Mouse (Mus musculus): Measurements from ENCODE around the gene Rpl27. TPM values are rescaled to one million over a fixed set of nuclear protein-coding genes. Genes with fewer than 3 reads are reported as not detected.
A peak's percentile ranks its signal among the peaks of the same experiment; 100 is the strongest.

Gene Rpl27
- polyA plus RNA-seq, 1 experiment: 161 TPM

DNA sequence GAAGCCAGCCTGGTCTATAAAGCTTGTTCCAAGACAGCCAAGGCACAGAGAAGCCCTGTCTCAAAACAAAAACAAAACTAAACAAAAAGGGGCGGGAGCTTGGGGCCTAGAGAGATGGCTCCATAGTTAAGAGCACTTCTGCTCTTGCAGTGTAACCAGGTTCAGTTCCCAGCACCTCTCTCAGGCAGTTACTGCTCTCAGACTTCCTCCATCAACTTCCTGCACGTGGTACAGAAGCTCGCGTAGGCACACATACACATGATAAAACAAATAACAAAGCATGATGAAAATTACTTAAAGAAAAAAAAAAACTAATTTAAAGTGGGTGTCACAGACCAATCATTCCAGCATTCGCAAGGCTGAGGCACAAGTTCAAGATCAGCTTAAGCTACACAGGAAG is 21.9 kb upstream of the Rpl27 start:
- H3K4me3 ChIP-seq (ENCODE audit: control insufficient read depth, low read depth, low read length): no peak overlapping the region
- H3K36me3 ChIP-seq (ENCODE audit: control insufficient read depth, insufficient read depth, low read length): no peaks in the 10 kb centered on the region
- TF ChIP-seq CTCF (IDR thresholded peaks at IDR 0.05; ENCODE audit: control insufficient read depth, insufficient read depth, insufficient replicate concordance, low read depth, low read length): no peak
- TF ChIP-seq POLR2A (IDR thresholded peaks at IDR 0.05; ENCODE audit: control insufficient read depth, low read depth, low read length): no peak
- no peaks in the 10 kb centered on the region for H3K27me3 ChIP-seq (ENCODE audit: control insufficient read depth, insufficient read depth, low read length)
- no peak overlapping the region for H3K27ac ChIP-seq (ENCODE audit: control insufficient read depth, insufficient read depth, low read depth, low read length)
- H3K4me1 ChIP-seq (ENCODE audit: control insufficient read depth, insufficient read depth, low read length): peaks cover 3% of the 10 kb centered on the region

DNA sequence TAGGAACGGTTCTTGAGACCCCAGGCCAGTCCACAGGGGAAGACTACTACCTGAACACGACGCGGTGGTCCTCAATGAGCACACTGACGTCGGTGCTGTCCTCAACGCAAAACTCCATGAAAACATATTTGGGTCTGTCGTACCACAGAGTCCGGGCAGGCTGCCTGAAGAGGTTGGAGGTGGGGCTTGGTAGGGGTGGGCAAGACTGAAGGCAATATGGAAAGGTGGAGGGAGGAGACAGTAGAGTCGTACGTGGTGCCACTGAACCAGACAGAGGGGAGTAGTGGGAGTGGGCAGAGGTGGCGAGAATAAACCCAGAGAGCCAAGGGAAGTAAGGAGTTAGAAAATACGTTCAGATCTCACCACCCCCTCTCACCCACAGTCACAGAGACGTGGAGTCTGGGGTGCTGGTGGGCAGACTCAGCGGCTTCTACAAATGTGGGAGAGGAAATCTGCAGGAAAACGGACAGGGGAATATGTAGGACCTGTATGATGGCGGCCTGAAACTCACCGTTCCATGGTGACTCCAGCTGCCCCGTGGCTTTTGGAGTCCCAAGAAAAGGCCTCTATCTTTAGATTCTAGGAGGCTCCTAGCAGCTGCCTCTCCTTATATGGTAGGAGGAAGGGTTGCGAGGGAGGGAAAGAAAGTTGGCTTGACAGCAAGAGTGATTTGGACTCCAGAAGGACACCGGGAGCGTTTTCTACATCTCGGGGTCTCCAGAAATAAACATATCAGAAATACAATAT is 17.8 kb upstream of the Rpl27 start, which contains the start of gene Gm27029:
TSS of gene Gm27029 (minus strand) at position 692 of the 747 bp plus-strand sequence.
- Histone ChIP-seq H3K36me3 (ENCODE audit: control insufficient read depth, insufficient read depth, low read length) (no peaks in the 10 kb centered on the region), H3K4me3 (ENCODE audit: control insufficient read depth, low read depth, low read length) (peak within 1 kb of the TSS; percentile 97), H3K27ac (ENCODE audit: control insufficient read depth, insufficient read depth, low read depth, low read length) (peak within 1 kb of the TSS; percentile 97), H3K27me3 (ENCODE audit: control insufficient read depth, insufficient read depth, low read length) (no peaks in the 10 kb centered on the region), H3K4me1 (ENCODE audit: control insufficient read depth, insufficient read depth, low read length) (peaks cover 3% of the 10 kb centered on the region)
- no peak for TF ChIP-seq POLR2A (IDR thresholded peaks at IDR 0.05; ENCODE audit: control insufficient read depth, low read depth, low read length)
- TF ChIP-seq CTCF (IDR thresholded peaks at IDR 0.05; ENCODE audit: control insufficient read depth, insufficient read depth, insufficient replicate concordance, low read depth, low read length): no peak

DNA sequence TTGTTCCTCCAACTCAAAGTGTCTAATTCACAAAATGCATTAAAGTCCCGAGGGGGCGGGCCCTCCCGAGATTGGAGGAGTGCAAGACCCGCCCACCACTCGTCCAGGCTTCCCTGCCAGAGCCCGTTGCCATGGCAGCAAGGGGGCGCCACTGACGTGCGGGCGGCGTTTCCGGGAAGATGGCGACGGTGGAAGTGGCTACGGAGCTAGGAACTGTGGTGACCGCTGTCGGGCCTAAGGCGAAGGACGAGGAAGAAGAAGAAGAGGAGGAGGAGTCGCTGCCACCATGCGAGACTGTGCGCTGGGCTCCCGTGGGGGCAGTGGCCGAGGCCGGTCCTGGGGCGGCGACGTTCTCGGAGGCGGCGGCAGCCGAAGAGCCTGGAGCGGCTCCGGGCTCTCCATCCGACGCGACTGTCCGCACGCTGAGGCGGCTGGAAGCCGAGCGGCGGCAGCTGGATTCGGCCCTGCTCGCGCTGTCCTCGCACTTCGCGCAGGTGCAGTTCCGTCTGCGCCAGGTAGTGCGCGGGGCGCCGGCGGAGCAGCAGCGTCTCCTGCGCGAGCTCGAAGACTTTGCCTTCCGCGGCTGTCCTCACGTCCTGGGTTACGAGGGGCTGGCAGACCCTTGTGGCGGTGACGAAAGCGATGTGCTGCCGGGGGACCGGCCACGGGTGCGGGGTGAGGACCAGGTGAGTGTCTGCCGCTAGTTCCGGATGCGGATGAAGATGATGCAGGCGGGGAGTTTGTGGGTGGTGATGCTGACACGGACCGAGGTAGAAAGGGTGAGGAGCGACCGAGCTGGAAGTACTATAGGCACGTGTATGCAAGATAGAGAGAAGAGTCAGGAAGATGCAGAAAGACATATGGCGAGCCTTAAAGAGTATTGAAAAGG is 16.9 kb upstream of the Rpl27 start, which contains the start of the genes Rundc1 and Ptges3l:
TSS of gene Rundc1 (plus strand) at position 161 of the 889 bp plus-strand sequence.
TSS of gene Ptges3l (minus strand) at position 409 of the 889 bp plus-strand sequence.
- no peaks in the 10 kb centered on the region for H3K36me3 ChIP-seq (ENCODE audit: control insufficient read depth, insufficient read depth, low read length)
- H3K27ac ChIP-seq (ENCODE audit: control insufficient read depth, insufficient read depth, low read depth, low read length): peak within 1 kb of the TSS; percentile 97
- peak within 1 kb of the TSS; percentile 97 for H3K4me3 ChIP-seq (ENCODE audit: control insufficient read depth, low read depth, low read length)
- peaks cover 3% of the 10 kb centered on the region for H3K4me1 ChIP-seq (ENCODE audit: control insufficient read depth, insufficient read depth, low read length)
- peak; percentile 13; the same call in 1 of the 2 replicates for TF ChIP-seq CTCF (IDR thresholded peaks at IDR 0.05; ENCODE audit: control insufficient read depth, insufficient read depth, insufficient replicate concordance, low read depth, low read length)
- peak; percentile 84 for TF ChIP-seq POLR2A (IDR thresholded peaks at IDR 0.05; ENCODE audit: control insufficient read depth, low read depth, low read length)
- H3K27me3 ChIP-seq (ENCODE audit: control insufficient read depth, insufficient read depth, low read length): no peaks in the 10 kb centered on the region

DNA sequence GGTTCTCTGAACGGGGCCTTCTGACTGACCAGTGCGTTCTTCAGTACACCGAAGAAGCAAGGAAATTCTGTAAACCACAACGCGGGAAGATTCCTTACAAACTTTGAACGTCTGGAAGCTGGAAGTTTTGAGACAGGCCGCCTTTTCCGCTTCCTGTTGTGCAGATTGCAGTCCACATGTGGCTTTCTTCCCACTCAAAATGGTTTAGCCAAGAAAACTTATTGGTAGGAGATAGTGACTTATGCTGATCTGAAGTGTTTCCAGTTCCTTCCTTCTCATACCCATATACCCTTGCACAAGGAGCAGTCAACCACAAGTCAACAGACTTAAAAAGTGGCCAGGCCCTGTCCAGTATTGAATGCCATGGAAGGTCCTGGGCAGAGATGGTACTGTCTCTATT is 15.9 kb upstream of the Rpl27 start:
- Histone ChIP-seq H3K27me3 (ENCODE audit: control insufficient read depth, insufficient read depth, low read length) (no peaks in the 10 kb centered on the region), H3K27ac (ENCODE audit: control insufficient read depth, insufficient read depth, low read depth, low read length) (no peak overlapping the region), H3K4me3 (ENCODE audit: control insufficient read depth, low read depth, low read length) (peak overlapping the region; percentile 97; the same call in 1 of the 2 replicates), H3K36me3 (ENCODE audit: control insufficient read depth, insufficient read depth, low read length) (no peaks in the 10 kb centered on the region), H3K4me1 (ENCODE audit: control insufficient read depth, insufficient read depth, low read length) (peaks cover 3% of the 10 kb centered on the region)
- TF ChIP-seq CTCF (IDR thresholded peaks at IDR 0.05; ENCODE audit: control insufficient read depth, insufficient read depth, insufficient replicate concordance, low read depth, low read length) (no peak), POLR2A (IDR thresholded peaks at IDR 0.05; ENCODE audit: control insufficient read depth, low read depth, low read length) (no peak)

DNA sequence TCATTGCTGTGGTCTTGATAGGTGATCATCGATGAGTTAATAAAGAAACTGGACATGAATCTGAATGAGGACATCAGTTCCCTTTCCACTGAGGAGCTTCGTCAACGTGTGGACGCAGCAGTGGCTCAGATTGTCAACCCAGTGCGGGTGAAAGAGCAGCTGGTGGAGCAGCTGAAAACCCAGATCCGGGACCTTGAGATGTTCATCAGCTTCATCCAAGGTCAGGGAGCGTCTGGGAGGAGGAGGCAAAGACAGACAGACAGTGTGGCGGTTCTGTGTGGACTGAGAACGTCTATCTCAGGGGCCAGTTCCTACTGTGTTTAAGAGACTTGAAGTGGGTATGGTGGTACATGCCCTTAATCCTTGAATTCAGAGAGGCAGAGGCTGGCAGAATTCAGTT is 10.8 kb upstream of the Rpl27 start:
- H3K27me3 ChIP-seq (ENCODE audit: control insufficient read depth, insufficient read depth, low read length): no peaks in the 10 kb centered on the region
- H3K4me1 ChIP-seq (ENCODE audit: control insufficient read depth, insufficient read depth, low read length): no peaks in the 10 kb centered on the region; the same call in 1 of the 2 replicates
- no peak for TF ChIP-seq POLR2A (IDR thresholded peaks at IDR 0.05; ENCODE audit: control insufficient read depth, low read depth, low read length)
- no peak for TF ChIP-seq CTCF (IDR thresholded peaks at IDR 0.05; ENCODE audit: control insufficient read depth, insufficient read depth, insufficient replicate concordance, low read depth, low read length)
- peaks cover 2% of the 10 kb centered on the region for H3K36me3 ChIP-seq (ENCODE audit: control insufficient read depth, insufficient read depth, low read length)
- no peak overlapping the region for H3K4me3 ChIP-seq (ENCODE audit: control insufficient read depth, low read depth, low read length)
- H3K27ac ChIP-seq (ENCODE audit: control insufficient read depth, insufficient read depth, low read depth, low read length): no peak overlapping the region; the same call in 1 of the 2 replicates

DNA sequence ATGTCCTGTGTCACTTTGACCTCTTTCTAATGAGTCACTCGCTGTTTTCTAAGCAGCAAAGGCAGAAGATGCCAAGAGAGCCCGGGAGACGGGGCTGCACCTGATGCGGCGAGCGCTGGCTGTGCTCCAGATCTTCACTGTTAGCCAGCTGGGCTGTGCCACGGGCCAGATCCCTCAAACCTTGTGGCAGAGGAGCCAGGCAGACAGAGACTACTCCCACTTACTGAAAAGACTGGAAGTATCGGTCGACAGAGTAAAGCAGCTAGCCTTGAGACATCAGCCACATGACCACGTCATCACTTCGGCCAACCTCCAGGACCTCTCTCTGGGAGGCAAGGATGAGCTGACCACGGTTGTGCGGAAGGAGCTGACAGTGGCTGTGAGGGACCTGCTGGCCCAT is 8.7 kb upstream of the Rpl27 start:
- H3K36me3 ChIP-seq (ENCODE audit: control insufficient read depth, insufficient read depth, low read length): peaks cover 2% of the 10 kb centered on the region
- no peaks in the 10 kb centered on the region for H3K4me1 ChIP-seq (ENCODE audit: control insufficient read depth, insufficient read depth, low read length)
- TF ChIP-seq POLR2A (IDR thresholded peaks at IDR 0.05; ENCODE audit: control insufficient read depth, low read depth, low read length) (no peak), CTCF (IDR thresholded peaks at IDR 0.05; ENCODE audit: control insufficient read depth, insufficient read depth, insufficient replicate concordance, low read depth, low read length) (no peak)
- no peak overlapping the region for H3K27ac ChIP-seq (ENCODE audit: control insufficient read depth, insufficient read depth, low read depth, low read length)
- H3K27me3 ChIP-seq (ENCODE audit: control insufficient read depth, insufficient read depth, low read length): no peaks in the 10 kb centered on the region
- no peak overlapping the region for H3K4me3 ChIP-seq (ENCODE audit: control insufficient read depth, low read depth, low read length)

DNA sequence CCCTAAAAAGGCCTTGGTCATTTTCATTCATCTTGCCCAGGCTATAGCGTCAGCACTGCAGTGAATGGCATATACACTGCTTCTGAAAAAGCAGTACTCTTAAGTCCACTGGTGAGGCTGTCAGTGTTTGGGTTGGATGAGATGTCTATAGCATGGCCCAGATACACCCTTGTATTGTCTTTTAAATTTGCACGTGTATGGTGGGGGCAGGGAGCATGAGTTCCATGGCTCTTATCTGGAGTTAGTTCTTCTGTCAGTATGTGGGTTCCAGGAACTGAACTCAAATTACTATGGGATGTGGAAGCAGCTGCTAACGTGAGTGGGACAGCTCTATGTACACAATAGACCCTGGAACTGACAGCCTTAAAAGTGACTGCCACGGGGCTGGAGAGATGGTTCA is 6.3 kb upstream of the Rpl27 start:
- Histone ChIP-seq H3K4me3 (ENCODE audit: control insufficient read depth, low read depth, low read length) (no peak overlapping the region), H3K4me1 (ENCODE audit: control insufficient read depth, insufficient read depth, low read length) (no peaks in the 10 kb centered on the region), H3K27me3 (ENCODE audit: control insufficient read depth, insufficient read depth, low read length) (no peaks in the 10 kb centered on the region), H3K27ac (ENCODE audit: control insufficient read depth, insufficient read depth, low read depth, low read length) (no peak overlapping the region), H3K36me3 (ENCODE audit: control insufficient read depth, insufficient read depth, low read length) (peaks cover 2% of the 10 kb centered on the region)
- no peak for TF ChIP-seq CTCF (IDR thresholded peaks at IDR 0.05; ENCODE audit: control insufficient read depth, insufficient read depth, insufficient replicate concordance, low read depth, low read length)
- TF ChIP-seq POLR2A (IDR thresholded peaks at IDR 0.05; ENCODE audit: control insufficient read depth, low read depth, low read length): no peak

Data from testis, adult 2 months (tissue).